Mouse (Mus musculus) natural killer cell, adult 2 months (primary cell): ENCODE measurements around the gene Lgals3bp.
A peak's percentile ranks its signal among the peaks of the same experiment; 100 is the strongest.
"Not testable (repeated sequence)": the region's sequence is repeated elsewhere in the genome, so short reads cannot be mapped to it uniquely, and the experiment has no call there.

ENCODE experiments used
- DNase-seq, 2 experiments: peaks; one replicate each; pipeline ENCODE4 v3.0.0; 2022; ENCODE audit warnings: low spot score in 2 of 2

The Lgals3bp gene

GRCm38 (mm10) chr11:118401195-118401594 is 697 bp downstream of the Lgals3bp start:
- DNase-seq = no peak

GRCm38 (mm10) chr11:118400566-118400936 is 1.3 kb downstream of the Lgals3bp start:
- no peak for DNase-seq

GRCm38 (mm10) chr11:118399891-118400565 is 1.9 kb downstream of the Lgals3bp start:
- DNase-seq = no peak

- DNase-seq = peak; percentile 64 to 74
Observed at GRCm38 (mm10) chr11:118397806-118398530, 3.9 kb downstream of the Lgals3bp start.

- no peak for DNase-seq
Observed at GRCm38 (mm10) chr11:118394538-118394937, 7.4 kb downstream of the Lgals3bp start.

GRCm38 (mm10) chr11:118393991-118394390 is 7.9 kb downstream of the Lgals3bp start:
- DNase-seq = no peak

- DNase-seq = not testable (repeated sequence)
Observed at GRCm38 (mm10) chr11:118387816-118388215, 14.1 kb downstream of the Lgals3bp start.

- peak; percentile 69 to 77 for DNase-seq
Observed at GRCm38 (mm10) chr11:118379251-118380009, 22.5 kb downstream of the Lgals3bp start.

GRCm38 (mm10) chr11:118378656-118379055 is 23.2 kb downstream of the Lgals3bp start:
- no peak for DNase-seq

GRCm38 (mm10) chr11:118376323-118376722 is 25.6 kb downstream of the Lgals3bp start:
- not testable (repeated sequence) for DNase-seq

GRCm38 (mm10) chr11:118375881-118376280 is 26.0 kb downstream of the Lgals3bp start:
- no peak for DNase-seq

- no peak for DNase-seq
Observed at GRCm38 (mm10) chr11:118375461-118375860, 26.4 kb downstream of the Lgals3bp start.

GRCm38 (mm10) chr11:118375006-118375405 is 26.9 kb downstream of the Lgals3bp start:
- no peak for DNase-seq

- no peak for DNase-seq
Observed at GRCm38 (mm10) chr11:118374506-118374905, 27.4 kb downstream of the Lgals3bp start.

- DNase-seq = no peak
Observed at GRCm38 (mm10) chr11:118372641-118373040, 29.3 kb downstream of the Lgals3bp start.

- no peak for DNase-seq
Observed at GRCm38 (mm10) chr11:118371876-118372275, 30.0 kb downstream of the Lgals3bp start.

- DNase-seq = no peak
Observed at GRCm38 (mm10) chr11:118369657-118370056, 32.2 kb downstream of the Lgals3bp start.

- DNase-seq = no peak
Observed at GRCm38 (mm10) chr11:118369251-118369650, 32.6 kb downstream of the Lgals3bp start.

GRCm38 (mm10) chr11:118368330-118368729 is 33.6 kb downstream of the Lgals3bp start:
- DNase-seq = peak; percentile 36 to 40

GRCm38 (mm10) chr11:118366559-118366958 is 35.3 kb downstream of the Lgals3bp start:
- no peak for DNase-seq

- DNase-seq = no peak
Observed at GRCm38 (mm10) chr11:118366108-118366507, 35.8 kb downstream of the Lgals3bp start.

- DNase-seq = no peak
Observed at GRCm38 (mm10) chr11:118365171-118365570, 36.7 kb downstream of the Lgals3bp start.
